Mouse (Mus musculus): ENCODE data around the gene Pogz. TPM values are rescaled to one million over a fixed set of nuclear protein-coding genes. Genes with fewer than 3 reads are reported as not detected.

Gene Pogz
- polyA plus RNA-seq, 1 experiment from 2014 or later = 23.8 TPM

- Histone ChIP-seq H3K9me3 (ENCODE audit: control insufficient read depth, low read length) (no peaks in the 10 kb centered on the region), H3K27me3 (ENCODE audit: control insufficient read depth, insufficient read depth, low read length) (no peaks in the 10 kb centered on the region), H3K36me3 (replicated peaks; ENCODE audit: control insufficient read depth, insufficient read depth) (no peaks in the 10 kb centered on the region), H3K4me3 (replicated peaks; ENCODE audit: low read length) (peak overlapping the region; percentile 47), H3K4me1 (replicated peaks; ENCODE audit: control insufficient read depth, insufficient read depth, low read length) (peaks cover 3% of the 10 kb centered on the region; the same call in 1 of the 2 replicates), H3K4me2 (replicated peaks) (peak overlapping the region; percentile 57), H3K27ac (peak overlapping the region; percentile 91), H3K9ac (peak overlapping the region; percentile 66)
- 1% methylated on average over 31 of the region's 31 CpGs for WGBS
- peak; percentile 82 for DNase-seq (ENCODE audit: low spot score)
- ATAC-seq (ENCODE audit: low FRiP score) = peak; percentile 77
Measured at GRCm38 (mm10) chr3:94821008-94821638, 16.2 kb upstream of the Pogz start.

- Histone ChIP-seq H3K4me3 (replicated peaks; ENCODE audit: low read length) (peak overlapping the region; percentile 47), H3K27ac (peak overlapping the region; percentile 91), H3K27me3 (ENCODE audit: control insufficient read depth, insufficient read depth, low read length) (no peaks in the 10 kb centered on the region), H3K36me3 (replicated peaks; ENCODE audit: control insufficient read depth, insufficient read depth) (no peaks in the 10 kb centered on the region), H3K4me1 (replicated peaks; ENCODE audit: control insufficient read depth, insufficient read depth, low read length) (peaks cover 3% of the 10 kb centered on the region; the same call in 1 of the 2 replicates), H3K9me3 (ENCODE audit: control insufficient read depth, low read length) (no peaks in the 10 kb centered on the region), H3K9ac (peak overlapping the region; percentile 66), H3K4me2 (replicated peaks) (peak overlapping the region; percentile 57)
- 75% methylated on average over 4 of the region's 4 CpGs for WGBS
- ATAC-seq (ENCODE audit: low FRiP score) (no peak), DNase-seq (ENCODE audit: low spot score) (no peak)
Measured at GRCm38 (mm10) chr3:94822082-94822481, 15.3 kb upstream of the Pogz start.

- Histone ChIP-seq H3K9me3 (ENCODE audit: control insufficient read depth, low read length) (no peaks in the 10 kb centered on the region), H3K27me3 (ENCODE audit: control insufficient read depth, insufficient read depth, low read length) (no peaks in the 10 kb centered on the region), H3K4me2 (replicated peaks) (no peak overlapping the region), H3K36me3 (replicated peaks; ENCODE audit: control insufficient read depth, insufficient read depth) (no peaks in the 10 kb centered on the region), H3K27ac (no peak overlapping the region), H3K9ac (no peak overlapping the region), H3K4me1 (replicated peaks; ENCODE audit: control insufficient read depth, insufficient read depth, low read length) (peaks cover 3% of the 10 kb centered on the region; the same call in 1 of the 2 replicates), H3K4me3 (replicated peaks; ENCODE audit: low read length) (no peak overlapping the region)
- DNase-seq (ENCODE audit: low spot score) (no peak), ATAC-seq (ENCODE audit: low FRiP score) (no peak)
- WGBS = 86% methylated on average over 3 of the region's 3 CpGs
Measured at GRCm38 (mm10) chr3:94824110-94824509, 13.3 kb upstream of the Pogz start.

GRCm38 (mm10) chr3:94832100-94832499 lies 5.3 kb upstream of the Pogz start:
- no peaks in the 10 kb centered on the region for H3K9me3 ChIP-seq (ENCODE audit: control insufficient read depth, low read length)
- H3K4me3 ChIP-seq (replicated peaks; ENCODE audit: low read length) = no peak overlapping the region
- no peak for DNase-seq (ENCODE audit: low spot score)
- 0 out of 2 replicates have a peak, but pooled peaks cover 5% of the 10 kb centered on the region for H3K4me1 ChIP-seq (replicated peaks; ENCODE audit: control insufficient read depth, insufficient read depth, low read length)
- H3K27me3 ChIP-seq (ENCODE audit: control insufficient read depth, insufficient read depth, low read length) = no peaks in the 10 kb centered on the region
- H3K9ac ChIP-seq = no peak overlapping the region
- 25% methylated on average over 9 of the region's 9 CpGs for WGBS
- no peaks in the 10 kb centered on the region for H3K36me3 ChIP-seq (replicated peaks; ENCODE audit: control insufficient read depth, insufficient read depth)
- H3K4me2 ChIP-seq (replicated peaks) = no peak overlapping the region
- ATAC-seq (ENCODE audit: low FRiP score) = no peak
- H3K27ac ChIP-seq = no peak overlapping the region

- 79% methylated on average over 5 of the region's 5 CpGs for WGBS
- H3K9ac ChIP-seq = no peak overlapping the region
- no peak overlapping the region for H3K27ac ChIP-seq
- 0 out of 2 replicates have a peak, but pooled peaks cover 5% of the 10 kb centered on the region for H3K4me1 ChIP-seq (replicated peaks; ENCODE audit: control insufficient read depth, insufficient read depth, low read length)
- no peak overlapping the region for H3K4me2 ChIP-seq (replicated peaks)
- no peaks in the 10 kb centered on the region for H3K9me3 ChIP-seq (ENCODE audit: control insufficient read depth, low read length)
- ATAC-seq (ENCODE audit: low FRiP score) (no peak), DNase-seq (ENCODE audit: low spot score) (no peak)
- no peaks in the 10 kb centered on the region for H3K27me3 ChIP-seq (ENCODE audit: control insufficient read depth, insufficient read depth, low read length)
- no peaks in the 10 kb centered on the region for H3K36me3 ChIP-seq (replicated peaks; ENCODE audit: control insufficient read depth, insufficient read depth)
- no peak overlapping the region for H3K4me3 ChIP-seq (replicated peaks; ENCODE audit: low read length)
Measured at GRCm38 (mm10) chr3:94832701-94833100, 4.7 kb upstream of the Pogz start.

- H3K36me3 ChIP-seq (replicated peaks; ENCODE audit: control insufficient read depth, insufficient read depth) = no peaks in the 10 kb centered on the region
- H3K4me1 ChIP-seq (replicated peaks; ENCODE audit: control insufficient read depth, insufficient read depth, low read length) = 0 out of 2 replicates have a peak, but pooled peaks cover 5% of the 10 kb centered on the region
- no peak for DNase-seq (ENCODE audit: low spot score)
- H3K4me3 ChIP-seq (replicated peaks; ENCODE audit: low read length) = no peak overlapping the region
- no peak for ATAC-seq (ENCODE audit: low FRiP score)
- H3K9me3 ChIP-seq (ENCODE audit: control insufficient read depth, low read length) = no peaks in the 10 kb centered on the region
- no peak overlapping the region for H3K4me2 ChIP-seq (replicated peaks)
- H3K9ac ChIP-seq = no peak overlapping the region
- no peaks in the 10 kb centered on the region for H3K27me3 ChIP-seq (ENCODE audit: control insufficient read depth, insufficient read depth, low read length)
- no peak overlapping the region for H3K27ac ChIP-seq
Measured at GRCm38 (mm10) chr3:94833358-94833757, 4.0 kb upstream of the Pogz start.

- Histone ChIP-seq H3K9ac (no peak overlapping the region), H3K9me3 (ENCODE audit: control insufficient read depth, low read length) (no peaks in the 10 kb centered on the region), H3K4me1 (replicated peaks; ENCODE audit: control insufficient read depth, insufficient read depth, low read length) (peaks cover 21% of the 10 kb centered on the region), H3K4me3 (replicated peaks; ENCODE audit: low read length) (no peak overlapping the region), H3K27ac (no peak overlapping the region), H3K4me2 (replicated peaks) (no peak overlapping the region), H3K36me3 (replicated peaks; ENCODE audit: control insufficient read depth, insufficient read depth) (no peaks in the 10 kb centered on the region), H3K27me3 (ENCODE audit: control insufficient read depth, insufficient read depth, low read length) (no peaks in the 10 kb centered on the region)
- WGBS = 79% methylated on average over 3 of the region's 3 CpGs
- no peak for ATAC-seq (ENCODE audit: low FRiP score)
- no peak for DNase-seq (ENCODE audit: low spot score)
Measured at GRCm38 (mm10) chr3:94835396-94835795, 2.0 kb upstream of the Pogz start.

GRCm38 (mm10) chr3:94837959-94838496 lies 661 bp downstream of the Pogz start:
- H3K36me3 ChIP-seq (replicated peaks; ENCODE audit: control insufficient read depth, insufficient read depth) = no peaks in the 10 kb centered on the region
- no peaks in the 10 kb centered on the region for H3K27me3 ChIP-seq (ENCODE audit: control insufficient read depth, insufficient read depth, low read length)
- peak overlapping the region; percentile 97 for H3K27ac ChIP-seq
- peak overlapping the region; percentile 74 for H3K9ac ChIP-seq
- DNase-seq (ENCODE audit: low spot score) = peak; percentile 78
- peak overlapping the region; percentile 49 for H3K4me3 ChIP-seq (replicated peaks; ENCODE audit: low read length)
- peak; percentile 85 for ATAC-seq (ENCODE audit: low FRiP score)
- H3K9me3 ChIP-seq (ENCODE audit: control insufficient read depth, low read length) = no peaks in the 10 kb centered on the region
- peak overlapping the region; percentile 87 for H3K4me2 ChIP-seq (replicated peaks)
- 0% methylated on average over 39 of the region's 62 CpGs for WGBS
- peaks cover 23% of the 10 kb centered on the region for H3K4me1 ChIP-seq (replicated peaks; ENCODE audit: control insufficient read depth, insufficient read depth, low read length)

GRCm38 (mm10) chr3:94838631-94839030 lies 1.3 kb downstream of the Pogz start:
- 11% methylated on average over 9 of the region's 9 CpGs for WGBS
- Histone ChIP-seq H3K36me3 (replicated peaks; ENCODE audit: control insufficient read depth, insufficient read depth) (no peaks in the 10 kb centered on the region), H3K27ac (peak overlapping the region; percentile 97), H3K9me3 (ENCODE audit: control insufficient read depth, low read length) (no peaks in the 10 kb centered on the region), H3K4me3 (replicated peaks; ENCODE audit: low read length) (peak overlapping the region; percentile 49), H3K9ac (peak overlapping the region; percentile 74), H3K4me2 (replicated peaks) (peak overlapping the region; percentile 87), H3K27me3 (ENCODE audit: control insufficient read depth, insufficient read depth, low read length) (no peaks in the 10 kb centered on the region), H3K4me1 (replicated peaks; ENCODE audit: control insufficient read depth, insufficient read depth, low read length) (peaks cover 23% of the 10 kb centered on the region)
- DNase-seq (ENCODE audit: low spot score) (no peak), ATAC-seq (ENCODE audit: low FRiP score) (no peak)

Measured in hindbrain, embryonic 14.5 days (tissue).